Mouse (Mus musculus) midbrain, embryonic 11.5 days (tissue): ENCODE measurements around the gene Usp17lb. TPM values are rescaled to one million over a fixed set of nuclear protein-coding genes. Genes with fewer than 3 reads are reported as not detected.

Experiments
- ATAC-seq: fragments of 200-750 bp; cut with Nextera tagmentation; 2 replicates; pipeline ENCODE4 v1.8.0; 2017; ENCODE audit warnings: moderate TSS enrichment, moderate library complexity; ENCODE audit not compliant: low FRiP score
- DNase-seq: peaks from one replicate; pipeline ENCODE4 v3.0.0; 2015; ENCODE audit warnings: low spot score; ENCODE audit errors: missing footprints
- H3K27ac ChIP-seq: fragments of 300-500 bp; sonication (generic); 2 replicates; pipeline ENCODE4 v1.5.1; 2014; ENCODE audit warnings: low read depth, low read length
- H3K27me3 ChIP-seq: fragments of 300-500 bp; sonication (generic); 2 replicates; pipeline ENCODE4 v1.6.1; 2014; ENCODE audit warnings: mild to moderate bottlenecking, low read length, moderate library complexity, mixed read lengths; ENCODE audit not compliant: control insufficient read depth, insufficient read depth
- H3K36me3 ChIP-seq: fragments of 300-500 bp; sonication (generic); 2 replicates; pipeline ENCODE4 v1.6.1; 2014; ENCODE audit warnings: mild to moderate bottlenecking, low read length, moderate library complexity, mixed read lengths; ENCODE audit not compliant: control insufficient read depth, insufficient read depth
- H3K4me1 ChIP-seq: fragments of 300-500 bp; sonication (generic); 2 replicates; pipeline ENCODE4 v1.6.1; 2014; ENCODE audit warnings: low read length; ENCODE audit not compliant: control insufficient read depth, insufficient read depth
- H3K4me2 ChIP-seq: fragments of 300-500 bp; sonication (generic); 2 replicates; pipeline ENCODE4 v1.6.1; 2014; ENCODE audit warnings: mild to moderate bottlenecking, moderate library complexity
- H3K4me3 ChIP-seq: fragments of 300-500 bp; sonication (generic); 2 replicates; pipeline ENCODE4 v1.5.1; 2014; ENCODE audit warnings: low read depth, low read length
- H3K9ac ChIP-seq: fragments of 300-500 bp; sonication (generic); 2 replicates; pipeline ENCODE4 v1.6.1; 2014; ENCODE audit warnings: low read length
- H3K9me3 ChIP-seq: fragments of 300-500 bp; sonication (generic); 2 replicates; pipeline ENCODE4 v1.6.1; 2016; ENCODE audit warnings: low read length; ENCODE audit not compliant: control insufficient read depth
- WGBS: fragments of 180-500 bp; shearing (Covaris S2); extraction: QIAGEN DNeasy Blood & Tissue Kit; methylation state at CpG from one replicate; pipeline ENCODE4 v1.1.7; 2014; 5-methylcytosine and 5-hydroxymethylcytosine counted together
- polyA plus RNA-seq: library from polyadenylated mRNA; unstranded; fragments of >200 nt; fragmentation: Nextera tagmentation; extraction: Ambion mirVana; gene quantifications from 2 replicates; pipeline ENCODE4 v1.2.1, GENCODE M21; 2014

The Usp17lb gene
- polyA plus RNA-seq, 1 experiment from 2014 or later, result not detected

DNA sequence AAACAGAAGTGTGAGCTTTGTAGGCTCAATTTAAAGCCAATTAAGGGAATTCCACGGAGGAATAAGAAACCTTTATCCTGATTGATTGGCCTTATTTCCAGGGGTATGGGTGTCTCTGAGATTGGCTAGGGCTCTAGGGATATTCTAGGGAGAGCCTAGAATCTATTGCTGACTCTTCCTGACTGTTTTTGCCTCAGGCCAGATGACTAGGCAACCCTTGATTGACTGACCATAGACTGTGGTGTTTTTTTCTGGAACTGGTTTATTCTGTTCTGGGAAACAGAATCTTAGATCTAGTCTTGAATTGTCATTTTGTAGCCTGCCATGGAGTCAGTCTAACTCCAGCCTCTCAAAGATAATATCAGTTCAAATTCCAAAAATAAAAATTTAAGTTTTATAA is 51.6 kb downstream of the Usp17lb start:
- no peak overlapping the region for H3K4me3 ChIP-seq
- 58% methylated on average over 1 of the region's 1 CpGs for WGBS
- no peak overlapping the region for H3K9ac ChIP-seq
- no peaks in the 10 kb centered on the region for H3K36me3 ChIP-seq
- no peaks in the 10 kb centered on the region for H3K9me3 ChIP-seq
- H3K4me1 ChIP-seq, result no peaks in the 10 kb centered on the region
- ATAC-seq (no peak), DNase-seq (no peak)
- no peak overlapping the region for H3K27ac ChIP-seq
- H3K27me3 ChIP-seq, result no peaks in the 10 kb centered on the region
- no peak overlapping the region for H3K4me2 ChIP-seq

Other genes with a start within 250 kb of the Usp17lb start
- not detected in 2 replicates for gene Olfr655, start 240.8 kb downstream of the Usp17lb start, polyA plus RNA-seq
- gene Olfr656, start 228.6 kb downstream of the Usp17lb start, polyA plus RNA-seq, result not detected in 2 replicates
- gene Olfr657, start 217.8 kb downstream of the Usp17lb start, polyA plus RNA-seq, result not detected in 2 replicates
- not detected in 2 replicates for gene Olfr658, start 195.3 kb downstream of the Usp17lb start, polyA plus RNA-seq
- gene Olfr659, start 175.8 kb downstream of the Usp17lb start, polyA plus RNA-seq, result not detected in 2 replicates
- gene Olfr661, start 156.1 kb downstream of the Usp17lb start, polyA plus RNA-seq, result not detected in 2 replicates
- not detected in 2 replicates for gene Usp17le, start 65.1 kb downstream of the Usp17lb start, polyA plus RNA-seq
- gene Usp17la, start 14.4 kb upstream of the Usp17lb start, polyA plus RNA-seq, result not detected in 2 replicates
- gene Olfr665, start 35.4 kb upstream of the Usp17lb start, polyA plus RNA-seq, result not detected in 2 replicates
- gene Olfr666, start 53.3 kb upstream of the Usp17lb start, polyA plus RNA-seq, result not detected in 2 replicates
- gene Olfr667, start 78.9 kb upstream of the Usp17lb start, polyA plus RNA-seq, result not detected in 2 replicates
- gene Olfr668, start 85.5 kb upstream of the Usp17lb start, polyA plus RNA-seq, result not detected in 2 replicates
- not detected in 2 replicates for gene Olfr669, start 91.6 kb upstream of the Usp17lb start, polyA plus RNA-seq
- not detected in 2 replicates for gene Olfr670, start 120.0 kb upstream of the Usp17lb start, polyA plus RNA-seq
- gene Olfr671, start 136.5 kb upstream of the Usp17lb start, polyA plus RNA-seq, result not detected in 2 replicates
- gene Olfr672, start 159.4 kb upstream of the Usp17lb start, polyA plus RNA-seq, result not detected in 2 replicates
- gene Olfr675, start 185.9 kb upstream of the Usp17lb start, polyA plus RNA-seq, result not detected in 2 replicates
- gene Olfr676, start 190.1 kb upstream of the Usp17lb start, polyA plus RNA-seq, result not detected in 2 replicates
- gene Olfr677, start 208.8 kb upstream of the Usp17lb start, polyA plus RNA-seq, result not detected in 2 replicates
- not detected in 2 replicates for gene Olfr678, start 221.9 kb upstream of the Usp17lb start, polyA plus RNA-seq
- not detected in 2 replicates for gene Olfr679, start 238.6 kb upstream of the Usp17lb start, polyA plus RNA-seq